Mouse (Mus musculus): ENCODE measurements around the gene Dohh. TPM values are rescaled to one million over a fixed set of nuclear protein-coding genes. Genes with fewer than 3 reads are reported as not detected.

Dohh gene
- polyA plus RNA-seq, 1 experiment from 2014 or later = 96.8 TPM

DNA sequence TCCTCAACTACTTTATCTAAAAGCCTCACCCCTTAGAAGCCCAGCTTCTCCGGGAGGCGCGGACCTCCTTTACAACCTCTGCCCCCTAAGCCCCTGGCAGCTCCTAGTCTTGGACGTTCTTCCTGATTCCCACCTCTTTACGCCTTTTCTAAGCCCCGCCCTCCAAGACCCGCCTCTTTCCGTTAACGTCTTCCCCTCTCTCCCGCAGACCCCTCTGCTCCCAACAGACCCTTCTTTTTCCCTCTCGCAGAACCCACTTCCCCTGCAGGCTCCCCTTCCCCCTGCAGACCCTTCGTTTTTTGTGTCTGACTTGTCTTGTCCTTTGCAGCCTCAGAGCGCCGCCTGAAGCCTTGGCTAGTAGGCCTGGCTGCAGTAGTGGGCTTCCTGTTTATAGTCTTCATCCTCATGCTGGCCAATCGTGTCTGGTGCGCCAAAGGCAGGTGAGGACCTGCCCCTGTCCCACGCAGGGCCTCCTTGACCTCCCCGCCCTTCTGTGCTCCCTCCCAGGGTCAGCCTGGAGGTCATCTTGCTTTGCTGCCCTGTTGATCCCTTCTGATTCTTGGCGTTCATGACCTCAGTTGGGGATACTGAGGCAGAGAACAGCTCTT is 9.3 kb downstream of the Dohh start:
- H3K9me3 ChIP-seq = no peaks in the 10 kb centered on the region
- peak overlapping the region; percentile 37 for H3K4me3 ChIP-seq
- WGBS = 6% methylated on average over 19 of the region's 19 CpGs
- peaks cover 29% of the 10 kb centered on the region for H3K27me3 ChIP-seq (ENCODE audit: poor library complexity, severe bottlenecking)
- H3K36me3 ChIP-seq (replicated peaks) = peaks cover 17% of the 10 kb centered on the region
- DNase-seq (ENCODE audit: extremely low spot score, low spot score) = no peak
- peak overlapping the region; percentile 72 for H3K27ac ChIP-seq
- peaks cover 48% of the 10 kb centered on the region for H3K4me1 ChIP-seq

DNA sequence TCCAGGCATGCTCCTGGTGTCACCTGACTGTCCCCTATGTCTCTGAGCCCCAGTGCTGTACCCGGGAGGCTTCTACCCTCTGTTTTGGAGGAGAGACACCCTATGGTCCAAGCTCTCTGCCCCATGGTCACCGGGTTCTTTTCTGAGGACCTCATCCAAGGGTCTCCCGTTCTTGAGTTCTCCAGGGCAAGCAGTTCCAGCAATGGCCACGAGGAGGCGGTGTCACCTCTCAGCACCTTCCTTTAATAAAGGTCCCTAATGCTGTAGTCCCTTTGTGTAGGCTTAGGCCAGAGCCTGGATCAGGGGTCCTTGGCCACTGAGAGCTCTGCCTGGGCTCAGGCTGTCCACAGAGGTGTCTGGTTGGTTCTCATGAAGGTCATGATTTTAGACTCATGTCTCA is 10.9 kb downstream of the Dohh start:
- DNase-seq (ENCODE audit: extremely low spot score, low spot score) = peak; percentile 81
- peak overlapping the region; percentile 53; the same call in 1 of the 2 replicates for H3K27ac ChIP-seq
- no peaks in the 10 kb centered on the region for H3K9me3 ChIP-seq
- H3K27me3 ChIP-seq (ENCODE audit: poor library complexity, severe bottlenecking) = peaks cover 40% of the 10 kb centered on the region
- no peak overlapping the region for H3K4me3 ChIP-seq
- H3K4me1 ChIP-seq = peaks cover 47% of the 10 kb centered on the region
- WGBS = 14% methylated on average over 5 of the region's 5 CpGs
- peaks cover 14% of the 10 kb centered on the region for H3K36me3 ChIP-seq (replicated peaks)

DNA sequence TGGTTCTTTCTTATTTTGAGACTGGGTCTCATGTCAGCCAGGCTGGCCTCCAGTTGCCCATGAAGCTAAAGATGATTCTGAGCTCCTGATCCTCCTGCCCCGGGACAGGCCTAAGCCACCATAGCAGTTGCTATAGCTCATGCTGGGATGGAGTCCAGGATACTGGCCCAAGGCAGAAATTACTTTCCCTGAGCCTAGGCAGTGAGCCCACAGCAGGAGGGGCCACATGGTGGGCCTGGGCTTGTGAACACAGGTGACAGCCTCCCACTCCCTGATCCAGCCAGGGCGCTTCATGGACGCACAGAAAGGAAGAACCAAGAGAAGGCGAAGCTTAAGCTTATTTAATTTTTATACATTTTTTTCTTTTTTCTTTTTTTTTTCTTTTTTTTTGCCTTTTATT is 11.6 kb downstream of the Dohh start:
- no peak overlapping the region for H3K4me3 ChIP-seq
- H3K36me3 ChIP-seq (replicated peaks) = peaks cover 13% of the 10 kb centered on the region
- peaks cover 54% of the 10 kb centered on the region for H3K4me1 ChIP-seq
- no peak for DNase-seq (ENCODE audit: extremely low spot score, low spot score)
- H3K27me3 ChIP-seq (ENCODE audit: poor library complexity, severe bottlenecking) = peaks cover 48% of the 10 kb centered on the region
- H3K27ac ChIP-seq = no peak overlapping the region
- no peaks in the 10 kb centered on the region for H3K9me3 ChIP-seq
- 85% methylated on average over 4 of the region's 4 CpGs for WGBS

DNA sequence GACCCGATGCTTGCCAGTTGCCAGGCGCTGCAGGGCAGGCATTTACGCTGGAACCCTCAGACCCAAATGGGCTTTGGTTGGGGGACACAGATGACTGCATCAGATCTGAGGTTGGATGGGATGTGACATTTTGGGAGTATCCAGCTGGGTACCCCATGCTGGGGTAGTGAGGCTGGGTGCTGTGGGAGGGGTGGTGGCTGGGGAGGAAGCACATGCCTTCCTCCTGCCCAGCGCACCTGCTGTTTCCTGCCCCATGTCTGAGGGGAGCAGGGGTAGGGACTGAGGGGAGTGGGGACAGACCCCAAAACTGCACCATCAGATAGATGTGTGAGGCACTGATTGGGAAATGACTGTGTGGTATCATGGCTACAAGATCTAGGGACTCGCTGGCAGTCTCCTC is 12.5 kb downstream of the Dohh start:
- no peaks in the 10 kb centered on the region for H3K9me3 ChIP-seq
- WGBS = 63% methylated on average over 5 of the region's 5 CpGs
- peaks cover 56% of the 10 kb centered on the region for H3K27me3 ChIP-seq (ENCODE audit: poor library complexity, severe bottlenecking)
- peaks cover 63% of the 10 kb centered on the region for H3K4me1 ChIP-seq
- peaks cover 10% of the 10 kb centered on the region for H3K36me3 ChIP-seq (replicated peaks)
- no peak overlapping the region for H3K4me3 ChIP-seq
- H3K27ac ChIP-seq = peak overlapping the region; percentile 44; the same call in 1 of the 2 replicates
- no peak for DNase-seq (ENCODE audit: extremely low spot score, low spot score)

DNA sequence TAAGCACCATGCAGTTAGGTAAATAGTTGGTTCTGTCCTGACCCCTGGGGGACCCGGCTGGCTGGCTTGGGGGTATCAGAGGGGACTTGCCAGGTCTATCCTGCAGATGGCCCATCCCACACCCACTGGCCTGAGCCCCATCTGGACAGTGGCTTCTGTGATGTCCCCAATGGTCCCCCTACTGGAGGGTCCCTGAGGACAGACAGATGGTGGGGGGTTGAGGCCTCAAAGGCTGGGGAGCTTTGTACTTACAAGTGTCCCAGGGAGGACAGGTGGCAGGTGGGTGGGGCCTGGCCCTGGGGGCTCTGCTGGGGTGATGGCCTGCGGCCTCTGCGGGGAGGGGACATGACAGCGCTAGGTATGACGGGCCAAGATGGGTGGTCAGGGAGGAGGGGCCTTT is 15.1 kb downstream of the Dohh start:
- Histone ChIP-seq H3K4me1 (peaks cover 69% of the 10 kb centered on the region), H3K9me3 (no peaks in the 10 kb centered on the region), H3K4me3 (no peak overlapping the region), H3K27ac (0 out of 2 replicates have a peak overlapping the region, but pooled peaks have one; percentile 86), H3K36me3 (replicated peaks) (peaks cover 10% of the 10 kb centered on the region), H3K27me3 (ENCODE audit: poor library complexity, severe bottlenecking) (peaks cover 70% of the 10 kb centered on the region)
- 74% methylated on average over 5 of the region's 5 CpGs for WGBS
- DNase-seq (ENCODE audit: extremely low spot score, low spot score) = no peak

DNA sequence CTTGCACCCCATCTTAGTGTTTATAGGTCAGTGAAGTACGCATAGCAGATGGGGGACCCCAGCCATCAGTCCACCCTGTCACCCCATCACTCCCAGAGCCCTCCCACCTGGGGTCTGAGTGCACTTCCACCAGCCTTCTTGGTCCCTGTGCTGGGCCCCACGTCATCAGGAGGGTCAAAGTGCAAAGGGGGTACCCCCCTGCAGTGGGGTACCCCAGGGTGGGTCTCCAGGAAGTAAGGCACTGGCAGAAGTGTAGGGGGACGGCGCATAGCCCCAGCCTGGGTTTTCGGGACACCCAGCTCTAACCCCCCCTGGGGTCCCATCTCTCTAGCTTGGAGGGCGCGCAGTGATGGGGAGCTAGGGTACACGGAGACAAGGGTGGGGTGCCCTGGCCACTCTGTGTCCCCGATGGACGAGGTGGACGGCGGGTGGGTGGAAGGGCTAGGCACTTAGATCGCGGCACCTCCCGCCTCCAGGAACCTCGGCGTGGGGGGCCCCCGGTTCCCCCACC is 15.6 kb downstream of the Dohh start:
- peaks cover 74% of the 10 kb centered on the region for H3K27me3 ChIP-seq (ENCODE audit: poor library complexity, severe bottlenecking)

DNA sequence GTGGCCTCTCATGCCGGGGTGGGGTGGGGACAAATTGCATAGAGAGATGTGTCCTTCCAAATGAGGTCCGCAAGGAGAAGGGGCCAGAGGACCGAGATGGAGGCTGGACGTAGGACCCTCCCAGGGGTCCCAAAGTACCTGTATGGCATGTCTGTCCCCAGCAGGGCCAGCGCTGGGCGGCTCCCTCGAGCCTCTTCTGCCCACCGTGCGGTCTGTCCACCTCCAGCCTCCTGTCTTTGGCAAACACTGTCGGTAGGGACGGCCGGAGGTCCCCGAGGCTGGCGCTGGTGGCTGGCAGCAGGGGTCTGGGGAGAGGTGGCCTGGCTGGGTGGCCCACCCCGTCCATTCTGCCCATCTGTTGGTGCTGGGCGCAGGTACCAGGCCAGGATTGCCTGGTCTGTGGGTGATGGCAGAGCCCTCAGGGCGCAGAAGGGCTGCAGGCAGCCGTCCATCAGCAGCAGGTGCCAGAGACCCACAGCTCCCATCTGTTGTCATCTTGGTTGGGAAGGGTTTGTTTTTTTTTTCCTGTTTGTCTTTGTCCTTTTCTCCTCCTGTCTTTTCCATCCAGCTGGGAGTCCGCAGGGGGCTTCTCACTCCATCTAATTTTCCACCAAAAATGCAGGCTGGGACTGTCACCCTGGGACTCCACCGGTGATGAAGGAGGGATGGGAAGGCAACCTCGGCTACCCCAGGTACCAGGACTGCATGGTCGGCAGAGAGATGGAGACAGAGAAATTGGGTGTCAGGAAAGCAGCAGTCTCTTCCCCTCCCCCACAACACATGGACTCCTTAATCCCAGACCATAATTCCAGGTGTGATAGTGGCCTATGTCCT is 16.4 kb downstream of the Dohh start:
- H3K4me1 ChIP-seq = peaks cover 73% of the 10 kb centered on the region

More for the DNA sequence above, 15.6 kb downstream of the Dohh start:
- peaks cover 11% of the 10 kb centered on the region for H3K36me3 ChIP-seq (replicated peaks)
- DNase-seq (ENCODE audit: extremely low spot score, low spot score) = no peak
- 73% methylated on average over 18 of the region's 18 CpGs for WGBS
- H3K27ac ChIP-seq = peak overlapping the region; percentile 86
- H3K4me3 ChIP-seq = peak overlapping the region; percentile 44; the same call in 1 of the 2 replicates
- H3K9me3 ChIP-seq = no peaks in the 10 kb centered on the region
- peaks cover 74% of the 10 kb centered on the region for H3K4me1 ChIP-seq

DNA sequence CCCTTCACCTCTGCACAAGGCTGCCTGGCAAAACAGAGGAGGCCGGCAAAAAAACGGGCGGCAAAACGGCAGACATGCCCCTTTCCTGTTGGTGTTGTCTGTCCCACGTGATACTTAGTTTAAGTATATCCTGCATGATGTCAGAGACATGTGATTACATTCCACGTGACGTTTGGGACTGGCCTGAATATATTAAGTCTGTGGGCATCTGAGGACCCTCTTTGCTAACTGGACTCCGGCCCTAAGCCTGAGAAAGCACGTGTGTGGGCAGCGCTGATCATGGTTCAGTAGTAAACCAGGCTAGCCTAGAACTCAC is 16.9 kb downstream of the Dohh start:
- 34% methylated on average over 10 of the region's 10 CpGs for WGBS
- Histone ChIP-seq H3K27ac (peak overlapping the region; percentile 86), H3K27me3 (ENCODE audit: poor library complexity, severe bottlenecking) (peaks cover 87% of the 10 kb centered on the region)

More for the DNA sequence above, 16.4 kb downstream of the Dohh start:
- DNase-seq (ENCODE audit: extremely low spot score, low spot score) = no peak
- Histone ChIP-seq H3K4me3 (peak overlapping the region; percentile 44; the same call in 1 of the 2 replicates), H3K27me3 (ENCODE audit: poor library complexity, severe bottlenecking) (peaks cover 81% of the 10 kb centered on the region), H3K36me3 (replicated peaks) (peaks cover 13% of the 10 kb centered on the region), H3K27ac (peak overlapping the region; percentile 86), H3K9me3 (no peaks in the 10 kb centered on the region)
- WGBS = 43% methylated on average over 22 of the region's 22 CpGs

DNA sequence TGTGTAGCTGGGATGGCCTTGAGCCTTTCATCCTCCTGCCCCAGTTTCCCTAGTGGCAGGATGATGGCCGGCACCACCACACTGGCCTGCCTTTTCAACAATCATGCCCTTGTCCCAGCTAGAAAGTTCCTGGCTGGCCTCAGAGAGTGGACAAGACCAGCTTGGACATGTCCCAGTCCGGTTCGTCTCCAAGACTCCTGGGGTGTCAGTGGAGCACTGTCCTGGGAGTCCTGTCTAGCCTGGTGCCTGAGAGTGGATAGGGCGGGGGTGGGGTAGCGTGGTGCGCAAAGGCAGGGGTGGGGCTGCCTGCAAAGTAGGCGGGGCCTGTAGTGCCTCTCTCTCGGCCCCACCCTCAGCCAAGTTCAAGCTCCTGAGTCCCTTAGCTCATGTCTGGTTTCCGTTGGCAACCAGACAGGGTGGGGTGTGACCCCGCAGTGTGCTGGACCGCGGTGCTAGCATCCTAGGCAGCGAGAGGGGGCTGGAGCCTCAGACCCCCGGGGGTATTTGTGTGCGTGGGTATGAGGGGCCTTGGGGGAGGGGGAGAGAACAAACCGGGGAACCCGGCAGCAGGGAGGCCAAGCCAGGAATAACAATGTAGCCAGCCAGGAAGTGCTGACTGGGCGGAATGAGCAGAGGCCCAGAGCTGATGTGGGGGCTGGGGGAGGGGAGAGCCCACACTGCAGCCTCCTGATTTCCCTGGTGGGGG is 17.4 kb downstream of the Dohh start:
- Histone ChIP-seq H3K4me1 (peaks cover 78% of the 10 kb centered on the region), H3K9me3 (no peaks in the 10 kb centered on the region), H3K27ac (peak overlapping the region; percentile 86), H3K27me3 (ENCODE audit: poor library complexity, severe bottlenecking) (peaks cover 91% of the 10 kb centered on the region), H3K36me3 (replicated peaks) (peaks cover 17% of the 10 kb centered on the region), H3K4me3 (peak overlapping the region; percentile 44)
- DNase-seq (ENCODE audit: extremely low spot score, low spot score) = peak; percentile 77
- WGBS = 5% methylated on average over 18 of the region's 18 CpGs

More for the DNA sequence above, 16.9 kb downstream of the Dohh start:
- DNase-seq (ENCODE audit: extremely low spot score, low spot score) = no peak
- Histone ChIP-seq H3K36me3 (replicated peaks) (peaks cover 17% of the 10 kb centered on the region), H3K9me3 (no peaks in the 10 kb centered on the region), H3K4me3 (peak overlapping the region; percentile 44; the same call in 1 of the 2 replicates), H3K4me1 (peaks cover 78% of the 10 kb centered on the region)

DNA sequence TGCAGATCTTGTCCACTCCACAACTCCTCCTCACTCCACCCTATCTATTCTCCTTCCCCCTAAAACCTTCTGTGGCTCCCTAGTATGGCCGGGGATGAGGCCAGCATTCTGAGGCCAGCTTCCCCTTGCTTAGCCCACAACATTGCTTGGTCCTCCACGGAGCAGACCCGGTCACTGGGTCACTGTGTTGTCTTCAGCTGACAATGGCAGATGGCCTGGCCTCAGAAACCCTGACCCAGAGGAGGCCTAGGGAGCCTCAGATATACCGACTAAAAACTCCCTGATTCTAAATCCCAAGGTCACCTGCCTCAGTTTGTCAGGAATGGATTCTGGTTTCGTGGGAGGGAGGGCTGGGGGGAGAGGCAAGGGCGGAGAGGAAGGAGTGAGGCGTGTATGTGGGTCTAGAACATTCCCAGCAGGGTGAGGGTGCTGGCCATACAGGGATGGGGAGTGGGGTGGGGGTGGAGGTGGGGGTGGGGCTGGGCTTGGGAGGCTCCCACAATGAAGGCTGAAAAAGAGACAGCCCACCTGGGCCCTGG is 18.1 kb downstream of the Dohh start:
- H3K4me3 ChIP-seq = peak overlapping the region; percentile 44

DNA sequence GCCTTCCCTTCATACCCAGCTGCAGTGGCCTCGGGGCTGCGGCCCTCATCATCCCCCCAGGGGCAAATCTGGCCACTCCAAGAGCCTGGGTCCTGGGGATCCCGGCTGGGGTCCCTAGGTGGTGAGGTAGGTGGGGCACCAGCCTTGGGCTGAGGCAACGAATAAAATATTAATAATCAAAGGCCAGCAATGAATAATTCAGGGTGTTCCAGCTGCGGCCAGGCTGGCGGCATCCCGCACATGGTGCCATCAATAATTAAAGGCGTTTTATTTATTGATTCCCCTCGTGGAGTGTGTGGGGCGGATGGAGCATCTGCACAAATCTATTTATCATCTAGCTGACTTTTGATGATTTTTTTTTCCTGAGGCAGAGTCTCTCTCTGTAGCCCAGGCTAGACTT is 19.3 kb downstream of the Dohh start:
- peaks cover 17% of the 10 kb centered on the region for H3K36me3 ChIP-seq (replicated peaks)
- DNase-seq (ENCODE audit: extremely low spot score, low spot score) = no peak
- H3K4me1 ChIP-seq = peaks cover 89% of the 10 kb centered on the region
- peak overlapping the region; percentile 86 for H3K27ac ChIP-seq
- 56% methylated on average over 10 of the region's 10 CpGs for WGBS
- H3K4me3 ChIP-seq = peak overlapping the region; percentile 20; the same call in 1 of the 2 replicates
- peaks cover 95% of the 10 kb centered on the region for H3K27me3 ChIP-seq (ENCODE audit: poor library complexity, severe bottlenecking)
- H3K9me3 ChIP-seq = no peaks in the 10 kb centered on the region

More for the DNA sequence above, 18.1 kb downstream of the Dohh start:
- H3K27ac ChIP-seq = peak overlapping the region; percentile 86
- WGBS = 18% methylated on average over 7 of the region's 7 CpGs
- H3K27me3 ChIP-seq (ENCODE audit: poor library complexity, severe bottlenecking) = peaks cover 91% of the 10 kb centered on the region
- peaks cover 17% of the 10 kb centered on the region for H3K36me3 ChIP-seq (replicated peaks)
- H3K4me1 ChIP-seq = peaks cover 78% of the 10 kb centered on the region
- no peaks in the 10 kb centered on the region for H3K9me3 ChIP-seq
- DNase-seq (ENCODE audit: extremely low spot score, low spot score) = no peak

DNA sequence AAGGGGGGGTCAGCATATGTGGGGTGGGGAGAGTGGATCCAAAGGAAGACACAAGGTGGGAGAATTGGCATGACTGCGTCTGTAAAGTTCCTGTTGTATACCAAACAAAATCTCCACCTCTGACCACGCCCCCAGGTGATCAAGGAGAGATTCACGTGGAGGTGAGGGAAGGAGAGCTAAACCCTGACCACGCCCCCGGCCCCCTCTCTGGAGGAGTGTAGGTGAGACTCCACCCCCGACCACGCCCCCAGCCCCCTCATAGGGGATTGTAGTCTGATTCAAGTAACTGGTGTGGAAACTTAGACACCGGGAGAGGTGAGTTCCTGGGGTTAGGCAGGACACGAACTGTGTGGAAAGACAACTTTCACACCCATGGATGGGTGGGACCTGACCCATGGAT is 19.9 kb downstream of the Dohh start:
- no peak overlapping the region for H3K4me3 ChIP-seq
- H3K27me3 ChIP-seq (ENCODE audit: poor library complexity, severe bottlenecking) = peaks cover 100% of the 10 kb centered on the region
- H3K4me1 ChIP-seq = peaks cover 95% of the 10 kb centered on the region
- 10% methylated on average over 9 of the region's 9 CpGs for WGBS
- no peaks in the 10 kb centered on the region for H3K9me3 ChIP-seq
- no peak for DNase-seq (ENCODE audit: extremely low spot score, low spot score)
- no peak overlapping the region for H3K27ac ChIP-seq
- peaks cover 17% of the 10 kb centered on the region for H3K36me3 ChIP-seq (replicated peaks)
